Mouse (Mus musculus) G1E (cell line): Measurements from ENCODE around the gene 1700003E16Rik.

Source experiments
- CTCF ChIP-seq: IDR thresholded peaks from 2 replicates; pipeline ENCODE4 v1.5.1; 2012; ENCODE audit warnings: low read depth, low read length, inconsistent platforms, mixed read lengths
- POLR2AphosphoS5 ChIP-seq: IDR thresholded peaks from 2 replicates; pipeline ENCODE4 v1.6.1; 2012; ENCODE audit warnings: low read depth, low read length, inconsistent platforms; ENCODE audit not compliant: insufficient replicate concordance
- TAL1 ChIP-seq: conservative IDR thresholded peaks from 2 replicates; pipeline ENCODE4 v1.6.1; 2012; ENCODE audit warnings: low read depth, low read length, inconsistent platforms, mixed read lengths

- no peak for TF ChIP-seq CTCF
- TF ChIP-seq TAL1 = no peak
- TF ChIP-seq POLR2AphosphoS5 = no peak
These were observed 3.2 kb upstream of the 1700003E16Rik start for GRCm38 (mm10) chr6:83153038-83153437.
